Mouse (Mus musculus) left cerebral cortex, adult 18-20 months (tissue): Measurements from ENCODE around the gene Phf12. TPM values are rescaled to one million over a fixed set of nuclear protein-coding genes. Genes with fewer than 3 reads are reported as not detected.
A peak's percentile ranks its signal among the peaks of the same experiment; 100 is the strongest.

ENCODE experiments used
- DNase-seq, 2 experiments: peaks; one replicate each; pipeline ENCODE4 v3.0.0; 2021 to 2022; ENCODE audit warnings: low spot score in 2 of 2, mixed read lengths in 1 of 2
- long read RNA-seq, 2 experiments: library from polyadenylated mRNA; stranded (forward); transcript quantifications; one replicate each; pipeline ENCODE4 v2.0.0; 2021
- total RNA-seq, 2 experiments: library from RNA; stranded (reverse); gene quantifications; 2 replicates each; pipeline ENCODE4 v1.2.3; 2021

Phf12 gene
- 10 to 100 TPM; 51.6 to 54.0 TPM for total RNA-seq
- long read RNA-seq, experiment 1, full-length matches to known transcripts, result 8 of 41 reads
- long read RNA-seq, experiment 1, partial matches to known transcripts, result 25 of 41 reads
- long read RNA-seq, experiment 1, other reads (novel, unspliced or antisense), result 8 of 41 reads
- long read RNA-seq, experiment 2, full-length matches to known transcripts, result 6 of 26 reads
- long read RNA-seq, experiment 2, partial matches to known transcripts, result 16 of 26 reads
- long read RNA-seq, experiment 2, other reads (novel, unspliced or antisense), result 4 of 26 reads

DNA sequence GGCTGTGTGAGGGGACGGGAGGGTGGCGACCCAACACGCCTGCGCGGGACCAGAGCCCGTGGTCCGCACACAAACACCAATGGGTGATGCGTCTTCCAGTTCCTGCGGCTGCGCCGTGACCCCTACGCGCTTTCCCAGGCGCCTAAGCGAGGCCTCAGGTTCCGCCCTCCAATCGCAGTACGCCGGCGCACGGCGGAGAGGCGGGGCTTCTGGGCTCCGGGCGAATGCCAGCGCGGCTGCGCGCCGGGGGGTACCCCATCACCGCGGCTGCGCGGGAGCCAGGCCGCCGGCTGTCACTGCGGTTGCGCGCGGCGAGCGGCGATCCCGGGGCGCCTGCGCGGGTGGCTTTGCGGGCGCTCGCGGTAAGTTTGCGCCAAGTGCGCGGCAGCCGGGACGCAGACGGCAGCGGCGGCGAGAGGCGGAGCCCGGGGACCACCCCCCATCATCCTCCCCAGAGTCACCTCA is at the start of gene Phf12:
Gene Phf12, plus strand, starts transcription at position 314 of the 465 bp plus-strand sequence.
- peak; percentile 99 to 100 for DNase-seq

DNA sequence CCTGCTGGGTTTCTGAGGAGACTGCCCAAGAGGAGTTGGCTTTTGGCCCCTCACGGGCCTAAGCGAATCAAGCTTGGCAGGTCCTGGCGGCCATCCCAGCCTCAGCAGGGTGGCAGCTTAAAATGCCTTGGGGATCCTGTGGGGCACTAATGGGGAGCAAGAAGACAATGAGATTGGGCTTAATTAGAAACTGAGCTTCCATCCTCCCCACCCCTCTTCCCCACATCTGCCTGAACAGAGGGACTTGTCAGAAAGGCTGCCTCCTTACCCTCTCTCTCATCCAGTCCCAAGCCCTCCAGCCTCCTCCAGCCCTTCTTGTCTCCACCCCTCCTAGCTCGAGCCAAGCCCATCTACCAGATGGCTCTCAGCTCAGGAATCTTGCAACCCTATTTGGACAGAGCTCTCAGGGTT is 48.4 kb upstream of the Phf12 start:
- no peak for DNase-seq

DNA sequence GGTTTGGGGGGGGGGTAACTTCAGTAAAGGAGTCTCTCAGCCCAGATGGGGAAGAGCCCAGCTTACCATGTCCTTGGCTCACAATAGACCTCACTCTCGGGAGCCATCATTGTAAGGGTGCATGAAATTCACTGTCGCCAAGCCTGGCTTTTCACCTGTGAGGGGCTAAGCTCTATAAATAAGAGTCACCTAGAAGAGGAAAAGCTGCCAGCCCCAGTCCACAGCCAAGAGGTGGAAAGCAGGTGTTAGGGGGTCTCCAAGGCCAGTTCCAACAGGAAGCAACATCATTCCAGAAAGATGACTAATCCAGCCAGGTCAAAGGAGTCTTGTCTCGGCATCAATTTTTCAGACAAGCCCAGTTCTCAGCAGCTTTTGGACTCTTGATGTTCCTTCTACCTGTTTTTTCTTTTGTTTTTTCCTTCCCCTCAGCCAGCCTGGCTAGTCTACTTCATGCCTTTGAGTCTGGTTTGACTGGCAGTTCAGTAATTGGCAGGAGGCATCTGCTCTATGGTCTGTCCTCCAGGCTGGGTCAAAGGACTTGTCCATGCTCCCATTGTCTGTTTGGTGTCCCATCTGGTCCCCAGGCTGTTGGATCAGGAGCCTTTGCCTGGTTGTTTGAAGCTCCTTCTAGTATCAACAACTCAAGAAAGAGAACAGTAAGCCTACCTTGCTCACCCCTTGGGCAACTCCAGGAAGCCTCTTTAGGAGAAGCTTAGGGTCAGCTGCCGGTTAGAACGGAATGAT is 47.8 kb upstream of the Phf12 start:
- no peak for DNase-seq

DNA sequence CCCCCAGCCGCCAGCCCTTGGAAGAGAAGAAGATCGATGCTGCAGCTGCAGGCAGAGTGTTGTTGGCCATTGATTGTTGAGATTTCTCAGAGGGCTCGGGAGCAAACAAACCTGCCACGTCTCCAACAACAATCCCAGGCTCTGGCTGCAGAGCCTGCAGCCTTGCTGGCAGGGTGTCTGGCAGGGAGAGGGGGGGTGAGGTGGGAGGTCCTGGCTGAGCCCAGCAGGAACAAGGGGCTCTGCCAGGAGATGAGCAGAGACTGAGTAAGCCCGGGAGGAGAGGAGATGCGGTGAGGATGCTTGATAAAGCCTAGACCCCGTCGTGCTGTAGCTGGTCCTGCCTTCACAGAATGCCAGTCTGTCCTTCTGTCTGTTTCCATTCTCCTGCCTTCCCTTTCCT is 45.7 kb upstream of the Phf12 start:
- DNase-seq, result no peak

DNA sequence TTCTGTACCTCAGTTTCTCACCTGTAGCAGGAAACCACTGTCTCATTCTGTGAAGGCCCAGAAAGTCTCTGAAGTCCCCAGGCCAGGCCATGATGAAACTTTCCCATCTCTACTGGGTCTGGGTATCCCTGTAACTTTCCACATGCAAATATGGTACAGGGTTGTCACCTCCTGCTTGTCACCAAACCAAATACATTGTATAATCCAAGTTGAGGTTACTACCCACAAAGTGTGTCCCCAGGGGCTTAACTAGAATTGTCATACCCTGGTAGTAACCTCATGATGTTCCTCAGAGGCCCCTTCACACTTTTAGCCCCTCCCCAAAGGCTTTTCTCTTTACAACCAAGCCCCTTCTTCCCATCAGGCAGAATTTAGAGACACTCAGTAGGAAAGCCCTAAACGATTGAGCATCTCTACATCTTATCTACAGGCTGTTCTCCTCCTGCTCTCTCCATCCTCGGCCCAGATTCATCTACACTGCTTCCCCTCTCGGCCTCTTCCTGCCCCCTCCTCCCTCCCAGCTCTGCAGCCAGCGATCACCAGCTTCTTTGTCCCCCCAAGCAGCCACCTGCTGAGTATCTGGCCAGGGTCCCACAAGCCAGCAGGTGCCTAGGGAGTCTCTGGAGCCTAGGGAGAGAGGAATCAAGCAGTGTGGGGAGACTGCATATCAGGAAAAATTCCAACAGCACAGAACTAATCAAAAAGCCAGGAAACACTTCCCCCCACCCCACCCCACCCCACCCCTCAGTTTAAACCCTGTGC is 44.7 kb upstream of the Phf12 start:
- DNase-seq, result no peak

DNA sequence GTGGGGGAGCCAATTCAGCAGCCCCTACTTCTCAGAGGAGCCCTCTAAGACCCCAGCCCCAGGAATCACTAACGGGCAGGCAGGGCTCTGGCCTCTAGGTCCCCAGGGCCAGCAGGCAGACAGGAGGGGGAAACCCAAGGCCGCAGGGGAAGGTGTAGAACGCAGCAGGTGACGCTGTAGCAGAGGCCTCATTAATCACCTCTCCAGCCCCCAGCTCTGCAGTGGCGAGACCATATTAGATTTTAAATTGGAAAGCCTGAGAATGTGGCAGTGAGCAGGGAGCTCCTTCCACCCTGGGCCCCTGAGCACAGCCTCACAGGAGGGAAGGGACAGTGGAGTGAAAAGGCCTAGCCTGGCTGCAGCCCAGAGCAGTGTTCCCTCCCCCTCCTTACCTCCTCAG is 40.3 kb upstream of the Phf12 start:
- no peak for DNase-seq

DNA sequence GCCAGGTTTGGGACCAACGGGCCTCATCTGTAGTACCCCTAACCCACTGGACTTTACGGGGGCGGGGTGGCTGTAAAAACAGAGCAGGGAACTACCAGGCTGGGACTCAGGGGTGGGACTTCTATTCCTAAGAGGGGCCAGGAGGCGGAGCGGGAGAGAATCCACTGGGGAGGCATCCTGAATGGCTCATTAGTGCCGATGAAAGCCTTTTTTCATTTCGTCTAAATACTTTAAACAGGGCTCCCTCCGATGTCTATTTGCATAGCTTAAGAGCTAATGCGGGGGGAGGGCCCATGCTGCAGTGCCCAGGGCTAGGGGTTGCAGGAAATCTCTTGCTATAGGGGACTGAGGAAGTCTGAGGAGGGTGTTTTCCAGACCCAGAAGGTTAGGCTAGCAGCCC is 34.7 kb upstream of the Phf12 start:
- no peak for DNase-seq

DNA sequence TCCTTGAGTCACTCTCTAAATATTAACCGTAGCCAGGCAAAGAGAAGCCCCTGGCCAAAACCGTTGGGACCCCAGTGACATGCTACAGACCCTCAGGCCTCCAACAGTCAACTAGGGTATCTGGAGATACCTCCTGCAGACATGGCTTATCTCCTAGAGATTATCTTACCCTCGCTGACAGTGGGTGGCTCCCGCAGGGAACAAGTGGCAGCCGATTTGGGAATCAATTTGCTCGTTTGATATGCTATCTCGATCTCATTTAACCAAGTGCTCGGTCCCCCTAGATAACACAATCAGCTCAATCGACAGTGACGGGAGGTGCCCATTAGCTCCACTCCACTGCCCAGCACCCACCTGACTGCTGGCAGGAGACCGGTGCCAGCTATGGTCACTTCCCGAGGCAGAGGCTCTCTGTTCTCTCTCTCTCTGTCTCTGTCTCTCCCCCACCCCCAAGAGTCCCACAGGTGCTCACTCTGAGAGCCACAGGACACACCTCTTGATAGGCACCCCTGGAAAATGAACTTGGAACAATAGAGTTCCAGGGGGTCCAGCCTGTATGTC is 32.3 kb upstream of the Phf12 start:
- no peak for DNase-seq

DNA sequence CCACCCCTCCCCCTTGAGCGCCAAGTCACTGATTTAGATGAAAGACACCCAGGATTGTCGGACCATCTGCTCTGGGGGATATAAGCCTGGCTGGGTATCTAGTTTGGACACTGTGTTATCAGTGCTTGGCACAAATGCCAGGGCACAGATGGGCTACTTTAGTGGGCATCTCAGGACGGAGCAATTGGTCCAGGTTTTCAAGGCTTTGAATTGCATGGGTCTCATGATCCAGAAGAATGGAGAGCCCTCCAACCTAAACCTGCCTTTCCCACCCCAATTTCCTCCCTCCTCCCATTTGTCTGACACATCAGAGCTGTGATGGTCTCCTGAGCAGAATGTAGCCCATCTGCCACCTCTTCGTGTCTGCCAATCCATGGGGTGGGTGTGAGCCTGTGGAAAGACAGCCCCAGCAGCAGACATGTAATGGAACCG is 31.7 kb upstream of the Phf12 start:
- peak; percentile 42 to 48 for DNase-seq

DNA sequence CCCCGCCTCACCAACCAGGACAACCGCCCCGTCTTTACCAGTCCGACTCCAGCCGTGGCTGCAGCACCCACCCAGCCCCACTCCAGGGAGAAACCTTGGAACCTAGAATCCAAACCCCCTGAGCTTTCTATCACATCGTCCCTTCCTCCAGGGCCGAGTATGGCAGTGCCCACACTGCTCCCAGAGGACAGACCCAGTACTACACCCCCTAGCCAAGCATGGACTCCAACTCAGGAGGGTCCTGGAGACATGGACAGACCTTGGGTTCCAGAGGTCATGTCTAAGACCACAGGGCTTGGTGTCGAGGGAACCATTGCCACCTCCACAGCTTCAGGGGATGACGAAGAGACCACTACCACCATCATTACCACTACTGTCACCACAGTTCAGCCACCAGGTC is 28.9 kb upstream of the Phf12 start:
- no peak for DNase-seq

DNA sequence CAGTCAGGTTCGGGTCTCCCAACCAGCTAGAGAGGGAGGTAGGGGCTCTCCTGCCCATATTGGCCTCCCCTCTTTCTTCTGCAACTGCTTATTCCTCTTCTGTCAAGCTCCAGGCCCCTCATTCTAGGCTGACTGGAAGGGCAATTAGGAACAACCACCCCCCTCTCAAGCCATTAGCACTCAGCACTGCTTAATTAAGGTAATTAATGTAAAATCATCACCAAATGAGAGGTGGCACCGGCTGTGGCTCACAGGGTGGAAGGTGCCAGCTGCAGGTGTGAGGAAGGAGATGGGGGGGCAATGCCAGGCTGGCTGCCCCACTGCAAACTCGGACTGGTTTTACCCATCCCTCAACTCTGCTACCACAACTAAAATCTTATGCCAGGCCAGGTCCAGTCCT is 26.1 kb upstream of the Phf12 start:
- no peak for DNase-seq

DNA sequence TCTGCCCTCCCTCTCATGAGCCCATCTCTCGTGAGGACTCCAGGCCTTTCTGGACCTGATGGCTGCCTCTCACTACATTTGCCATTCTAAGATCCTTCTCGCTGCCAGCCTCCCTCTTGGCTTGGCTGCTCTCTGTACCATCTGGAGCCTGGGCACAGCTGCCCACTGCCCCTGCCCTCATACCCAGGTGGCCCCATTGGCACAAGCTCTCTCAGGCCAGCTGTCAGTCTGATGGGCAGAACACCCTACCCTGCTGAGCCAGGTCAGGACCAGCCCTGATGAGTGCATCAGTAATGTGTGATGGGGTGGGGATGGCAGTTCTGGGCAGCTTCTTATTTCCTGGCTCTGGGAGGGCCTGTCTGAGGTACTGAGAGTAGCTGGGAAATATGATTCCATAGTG is 24.3 kb upstream of the Phf12 start:
- DNase-seq, result no peak

DNA sequence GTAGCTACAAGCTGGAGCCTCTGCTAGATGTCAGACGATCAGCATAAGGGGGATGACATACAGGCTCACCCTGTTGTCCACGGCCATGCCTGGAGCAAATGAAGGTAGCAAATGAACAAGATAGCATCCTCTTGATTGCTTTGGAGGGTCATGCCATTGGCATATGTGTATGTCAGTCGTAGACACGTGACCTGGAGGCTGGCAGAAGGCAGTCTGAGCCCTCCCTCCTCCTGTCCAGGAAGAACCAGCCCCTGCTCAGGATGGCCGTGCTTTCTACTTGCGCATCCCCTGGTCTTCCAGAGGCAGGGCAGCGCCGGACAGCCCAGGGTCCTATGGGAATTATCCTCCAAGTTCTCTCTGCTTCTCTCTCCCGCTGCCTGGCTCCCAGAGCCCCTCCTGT is 23.6 kb upstream of the Phf12 start:
- DNase-seq, result no peak

DNA sequence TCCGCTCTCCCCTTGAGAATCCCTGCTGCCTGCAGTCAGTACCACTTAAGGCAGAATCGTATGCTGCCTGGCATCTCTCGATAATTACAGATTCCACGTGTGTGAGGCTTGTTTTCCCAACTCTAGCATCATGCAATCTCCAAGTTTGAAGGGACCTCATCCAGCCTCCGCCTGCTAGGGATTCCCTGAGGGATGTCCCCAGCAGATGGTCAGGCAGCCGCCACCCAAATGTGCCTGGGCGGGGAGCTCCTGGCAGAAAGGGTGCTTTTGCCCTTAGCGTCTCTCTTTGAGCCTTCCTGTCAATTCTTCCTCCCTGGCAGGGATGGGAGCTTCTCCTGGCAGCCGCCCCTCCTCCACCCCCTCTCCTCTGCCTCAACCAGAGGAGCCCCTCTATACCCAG is 22.4 kb upstream of the Phf12 start:
- peak; percentile 69 to 80 for DNase-seq

DNA sequence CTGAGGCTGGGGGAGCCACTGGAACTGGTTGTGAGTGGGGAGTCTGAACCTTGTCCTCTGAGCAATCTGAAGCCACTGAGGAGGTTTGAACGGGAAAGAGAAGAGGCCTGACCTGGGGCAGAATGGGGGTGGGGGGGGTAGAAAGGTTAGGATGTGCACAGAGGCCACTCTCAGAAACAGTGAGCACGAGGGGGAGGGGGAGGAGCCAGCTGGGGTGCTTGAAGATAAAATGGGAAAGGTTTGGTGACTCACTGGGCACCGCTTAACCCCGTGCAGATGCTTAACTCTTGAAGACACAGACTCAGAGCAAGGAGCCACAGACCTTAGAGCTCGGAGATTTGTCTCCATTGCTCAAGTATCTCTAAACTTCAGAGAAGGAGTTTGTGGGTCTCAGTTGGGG is 21.7 kb upstream of the Phf12 start:
- no peak for DNase-seq

DNA sequence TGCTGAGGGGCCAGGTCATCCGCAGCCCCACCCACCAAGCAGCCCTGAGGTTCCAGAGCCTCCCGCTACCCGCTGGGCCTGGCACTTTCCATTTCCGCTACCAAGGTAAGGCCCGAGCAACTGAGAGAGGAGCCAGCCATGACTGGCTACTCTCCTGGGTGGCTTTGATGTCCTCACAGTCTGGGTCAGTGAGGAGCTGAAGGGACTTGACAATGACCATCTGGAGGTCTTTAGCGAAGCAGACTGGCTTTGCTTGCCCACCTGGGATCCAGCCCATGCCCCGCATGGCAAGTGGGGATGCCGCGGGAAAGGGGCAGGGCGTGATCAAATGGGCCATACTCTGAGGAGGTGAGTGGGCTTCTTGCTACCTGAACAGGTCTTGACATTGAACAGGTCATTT is 19.6 kb upstream of the Phf12 start:
- DNase-seq, result no peak

DNA sequence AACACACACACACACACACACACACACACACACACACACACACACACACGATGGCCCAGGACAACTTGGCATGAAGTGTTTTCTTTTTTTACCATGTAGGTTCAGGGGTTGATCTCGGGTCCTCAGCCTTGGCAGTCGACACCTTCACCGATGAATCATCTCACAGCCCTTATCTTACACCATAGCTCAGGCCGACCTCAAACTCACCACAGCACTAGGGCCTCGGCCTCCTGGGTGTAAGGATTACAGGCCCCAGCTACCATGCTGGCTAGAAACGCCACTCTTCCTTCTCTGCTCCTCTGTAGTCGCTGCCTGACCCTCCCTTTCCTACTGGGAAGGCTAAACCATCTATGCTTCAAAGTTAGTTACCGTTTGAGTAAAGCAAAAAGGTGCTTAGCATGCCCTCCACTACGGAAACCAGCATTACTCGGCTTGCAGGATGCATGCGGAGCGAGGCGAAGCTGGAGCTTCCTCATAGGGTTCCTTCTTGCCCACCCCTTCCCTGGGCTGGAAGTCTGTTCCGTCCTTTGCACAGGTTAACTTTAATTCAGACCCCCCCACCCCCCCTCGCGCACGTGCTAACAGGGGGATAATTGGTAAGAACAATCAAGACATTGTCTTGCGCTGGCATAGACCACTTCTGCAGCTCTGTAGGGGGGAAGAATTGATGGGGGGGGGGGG is 18.0 kb upstream of the Phf12 start:
- DNase-seq, result no peak

DNA sequence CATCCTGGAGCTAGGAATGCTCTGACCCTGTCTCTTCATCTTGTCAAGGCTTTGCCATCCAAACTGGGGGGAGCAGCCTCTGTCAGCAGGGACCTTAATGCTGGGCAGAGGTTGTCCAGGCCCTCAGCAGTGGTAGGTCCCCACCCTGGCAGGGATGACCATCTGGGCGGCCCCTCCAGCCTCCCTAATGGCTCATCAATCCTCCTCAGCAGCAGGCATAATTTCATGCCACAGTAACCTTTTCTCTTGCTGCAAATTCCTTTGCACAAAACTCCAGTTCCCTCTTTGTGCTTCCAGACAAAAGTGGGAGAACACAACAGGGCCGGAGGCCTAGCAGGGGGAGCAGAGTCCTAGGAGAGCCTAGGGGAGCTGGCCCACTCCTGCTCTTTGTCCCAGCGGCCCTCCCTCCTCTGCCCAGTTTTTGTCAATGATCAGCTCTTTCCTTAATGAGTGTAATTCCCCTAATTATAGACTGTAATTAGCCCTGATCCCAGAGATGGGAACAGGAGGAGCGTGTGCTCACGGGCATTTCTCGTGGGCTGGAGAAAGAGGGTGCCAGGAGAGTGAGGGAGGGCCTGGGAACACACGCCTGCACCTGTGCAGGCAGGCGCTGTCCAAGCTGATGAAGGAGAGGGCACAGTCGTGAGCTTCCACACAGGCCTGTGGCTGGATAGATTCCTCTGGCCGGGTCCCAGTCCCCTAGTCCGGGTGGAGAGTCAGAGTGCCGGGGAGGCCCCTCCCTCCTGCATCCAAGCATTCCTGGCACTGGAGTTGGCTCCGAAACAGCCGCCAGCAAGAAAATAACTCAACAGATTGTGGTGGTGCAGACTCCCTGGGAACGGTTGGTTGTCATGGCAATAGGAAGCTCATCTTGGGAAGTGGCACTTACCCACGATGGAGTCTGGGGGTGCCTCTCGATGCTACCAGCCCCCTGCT is 17.2 kb upstream of the Phf12 start:
- peak; percentile 73 to 87 for DNase-seq

DNA sequence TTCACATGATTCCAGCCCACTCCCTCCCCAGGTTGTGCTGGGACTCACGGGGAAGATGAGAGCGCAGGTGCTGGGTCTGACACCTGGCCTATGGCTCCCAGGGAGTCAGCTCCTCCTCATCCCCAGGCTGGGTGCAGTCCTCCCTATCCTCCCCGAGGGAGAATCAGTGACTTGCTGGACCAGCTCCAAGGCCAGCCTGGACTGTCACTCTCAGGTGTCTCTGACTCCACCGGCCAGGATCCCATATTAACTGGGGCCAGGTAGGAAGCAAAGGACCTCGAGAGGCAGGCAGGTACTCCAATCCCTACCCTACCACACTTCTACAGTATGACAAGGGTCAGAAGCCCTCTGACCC is 16.5 kb upstream of the Phf12 start:
- DNase-seq, result no peak

DNA sequence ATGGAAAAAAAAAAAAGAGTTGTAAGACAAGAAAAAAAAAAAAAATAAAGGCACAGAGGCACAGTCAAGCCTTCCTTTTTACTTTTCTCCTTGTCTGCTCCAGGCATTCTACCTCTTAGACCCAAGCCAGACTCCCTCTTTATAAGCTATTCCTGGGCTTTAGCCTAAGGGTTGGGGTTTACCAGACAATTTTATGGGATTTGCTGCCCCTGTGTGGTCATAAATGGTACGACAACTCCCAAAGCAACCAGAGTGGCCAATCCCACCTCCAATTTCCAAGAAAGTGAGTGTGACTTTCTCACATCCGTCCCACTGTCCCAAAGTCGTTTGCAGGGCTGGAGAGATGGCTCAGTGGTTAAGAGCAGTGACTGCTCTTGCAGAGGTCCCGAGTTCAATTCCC is 15.4 kb upstream of the Phf12 start:
- peak; percentile 80 to 82 for DNase-seq
